Mouse (Mus musculus) adrenal gland, postnatal 14 days (tissue): ENCODE measurements around the gene Mtmr12. TPM values are rescaled to one million over a fixed set of nuclear protein-coding genes. Genes with fewer than 3 reads are reported as not detected.

Source experiments
- DNase-seq: peaks from one replicate; pipeline ENCODE4 v3.0.0; 2021; ENCODE audit warnings: mixed read lengths
- total RNA-seq: library from RNA; stranded (reverse); gene quantifications from 2 replicates; pipeline ENCODE4 v1.2.3, GENCODE M21; 2021

The Mtmr12 gene
- total RNA-seq, 1 experiment from 2014 or later = 20.6 TPM

- no peak for DNase-seq
Observed at GRCm38 (mm10) chr15:12235983-12236382, 31.2 kb downstream of the Mtmr12 start.

- no peak for DNase-seq
Observed at GRCm38 (mm10) chr15:12236961-12237360, 32.1 kb downstream of the Mtmr12 start.

- DNase-seq = peak; percentile 45
Observed at GRCm38 (mm10) chr15:12237539-12237938, 32.7 kb downstream of the Mtmr12 start.

GRCm38 (mm10) chr15:12238337-12238736 lies 33.5 kb downstream of the Mtmr12 start:
- DNase-seq = no peak

- no peak for DNase-seq
Observed at GRCm38 (mm10) chr15:12240705-12241328, 36.0 kb downstream of the Mtmr12 start.

- DNase-seq = peak; percentile 54
Observed at GRCm38 (mm10) chr15:12243792-12244191, 39.0 kb downstream of the Mtmr12 start.

- no peak for DNase-seq
Observed at GRCm38 (mm10) chr15:12245580-12246359, 40.9 kb downstream of the Mtmr12 start.

GRCm38 (mm10) chr15:12246360-12247158 lies 41.7 kb downstream of the Mtmr12 start:
- DNase-seq = no peak

GRCm38 (mm10) chr15:12247159-12247603 lies 42.4 kb downstream of the Mtmr12 start:
- no peak for DNase-seq

- peak; percentile 60 for DNase-seq
Observed at GRCm38 (mm10) chr15:12248279-12248678, 43.5 kb downstream of the Mtmr12 start.

GRCm38 (mm10) chr15:12250350-12250749 lies 45.5 kb downstream of the Mtmr12 start:
- no peak for DNase-seq

- no peak for DNase-seq
Observed at GRCm38 (mm10) chr15:12251416-12252140, 46.8 kb downstream of the Mtmr12 start.

- no peak for DNase-seq
Observed at GRCm38 (mm10) chr15:12252141-12252489, 47.3 kb downstream of the Mtmr12 start.

- no peak for DNase-seq
Observed at GRCm38 (mm10) chr15:12257730-12258494, 53.1 kb downstream of the Mtmr12 start.

GRCm38 (mm10) chr15:12263056-12263455 lies 58.2 kb downstream of the Mtmr12 start:
- DNase-seq = no peak

- no peak for DNase-seq
Observed at GRCm38 (mm10) chr15:12266460-12266859, 61.6 kb downstream of the Mtmr12 start.

GRCm38 (mm10) chr15:12268021-12268420 lies 63.2 kb downstream of the Mtmr12 start:
- peak; percentile 81 for DNase-seq

GRCm38 (mm10) chr15:12271340-12271739 lies 66.5 kb downstream of the Mtmr12 start:
- DNase-seq = no peak

GRCm38 (mm10) chr15:12273325-12274052 lies 68.7 kb downstream of the Mtmr12 start:
- no peak for DNase-seq

- DNase-seq = no peak
Observed at GRCm38 (mm10) chr15:12274053-12274769, 69.4 kb downstream of the Mtmr12 start.
